Mouse (Mus musculus): ENCODE data around the gene Lrrc17. TPM values are rescaled to one million over a fixed set of nuclear protein-coding genes. Genes with fewer than 3 reads are reported as not detected.
"Not testable (repeated sequence)": the region's sequence is repeated elsewhere in the genome, so short reads cannot be mapped to it uniquely, and the experiment has no call there.

The Lrrc17 gene
- total RNA-seq, 2 experiments from 2014 or later, result 2.0 to 2.8 TPM

DNA sequence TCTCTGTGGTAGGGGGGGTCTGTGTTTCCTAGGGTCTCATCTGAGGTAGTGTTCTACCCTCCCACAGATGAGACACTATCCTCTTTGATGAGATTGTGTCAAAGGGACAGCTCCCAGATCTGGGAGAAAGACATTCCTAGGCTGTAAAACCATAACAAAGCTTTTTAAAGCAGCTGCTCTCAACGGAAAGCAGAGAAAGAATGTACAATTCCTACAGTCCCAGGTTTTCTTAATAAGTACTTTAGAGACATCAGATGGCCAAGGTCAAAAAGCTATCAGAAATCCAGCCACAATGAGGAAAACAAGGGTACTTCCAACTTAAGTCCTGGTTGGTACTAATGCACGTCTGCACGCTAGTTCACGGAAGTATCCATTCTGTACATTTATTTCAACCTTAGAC, 1.1 kb upstream of the Lrrc17 start:
- no peak for DNase-seq

DNA sequence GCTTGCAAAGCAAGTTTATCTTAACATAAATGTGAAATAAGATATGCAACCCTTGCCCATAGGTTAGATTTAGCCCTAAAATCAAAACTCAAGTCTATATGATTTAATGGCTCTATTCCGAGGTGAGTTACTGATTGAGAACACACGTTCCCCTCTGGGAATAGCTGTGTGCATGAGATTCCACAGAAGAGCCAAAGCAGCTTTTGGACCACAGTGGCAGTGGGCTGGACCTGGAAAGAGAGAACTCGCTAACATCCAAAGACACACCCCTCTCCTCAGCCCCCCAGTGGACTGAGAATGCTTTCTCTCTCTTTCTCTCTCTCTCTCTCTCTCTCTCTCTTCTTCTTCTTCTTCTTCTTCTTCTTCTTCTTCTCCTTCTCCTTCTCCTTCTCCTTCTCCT, 1.5 kb downstream of the Lrrc17 start:
- DNase-seq, result peak; percentile 61 to 76

GRCm38 (mm10) chr5:21545227-21545626, 1.9 kb downstream of the Lrrc17 start:
- no peak for DNase-seq

DNA sequence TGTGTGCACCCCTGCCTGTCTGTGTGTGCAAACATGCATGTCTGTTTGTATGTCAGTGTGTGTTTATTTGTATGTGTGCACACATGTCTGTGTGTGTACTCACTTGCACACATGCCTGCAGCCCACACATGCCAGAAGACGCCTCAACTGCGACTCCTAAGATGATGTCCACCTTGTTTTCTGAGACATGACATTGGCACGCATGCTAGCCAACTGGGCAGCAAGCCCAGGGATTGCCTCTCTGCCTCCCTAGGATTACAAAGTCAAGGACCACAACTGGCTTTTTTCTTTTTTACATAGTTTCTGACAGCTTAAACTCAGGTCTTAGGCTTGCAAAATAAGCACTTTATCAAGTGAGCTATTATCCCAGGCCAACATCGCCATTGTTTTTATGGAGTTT, 2.4 kb downstream of the Lrrc17 start:
- DNase-seq, result peak; percentile 17 to 34

DNA sequence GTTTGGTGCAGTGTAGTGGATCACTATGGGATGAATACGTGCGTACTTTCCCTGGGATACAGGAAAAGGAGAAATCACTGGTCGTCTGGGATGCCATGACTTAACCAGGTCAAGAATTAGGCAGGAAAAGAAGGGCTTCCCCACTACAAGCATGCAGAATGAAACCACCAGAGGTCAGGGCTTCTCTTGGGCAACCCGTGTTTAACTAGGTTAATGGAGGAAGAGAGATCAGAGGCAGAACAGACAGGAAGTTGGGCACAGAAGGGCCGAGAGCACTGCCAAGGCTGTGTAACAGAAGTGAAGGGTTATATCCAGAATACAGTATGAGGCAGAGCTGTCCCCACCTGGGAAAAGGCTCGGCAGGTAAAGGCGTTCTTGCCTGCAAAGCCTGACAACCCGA, 3.6 kb downstream of the Lrrc17 start:
- DNase-seq, result no peak

DNA sequence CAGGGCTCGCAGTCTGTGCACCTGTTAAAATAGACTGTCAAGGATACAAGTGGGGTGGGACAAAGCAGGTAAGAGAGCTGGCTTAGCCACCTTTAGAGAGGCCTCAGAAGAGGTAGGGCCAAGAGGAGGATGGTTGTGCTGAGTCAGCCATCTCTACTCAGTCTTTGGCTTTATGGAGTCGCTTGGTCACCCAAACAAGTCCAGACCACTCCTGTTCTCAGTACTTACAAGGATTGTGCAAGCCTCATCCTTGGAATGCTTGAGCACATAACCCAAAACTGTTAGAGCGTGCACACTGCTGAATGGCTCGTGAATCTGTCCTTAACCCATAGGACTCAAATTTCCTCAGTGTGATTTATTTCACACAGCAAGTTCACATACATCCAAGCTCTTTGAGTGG, 10.3 kb downstream of the Lrrc17 start:
- no peak for DNase-seq

DNA sequence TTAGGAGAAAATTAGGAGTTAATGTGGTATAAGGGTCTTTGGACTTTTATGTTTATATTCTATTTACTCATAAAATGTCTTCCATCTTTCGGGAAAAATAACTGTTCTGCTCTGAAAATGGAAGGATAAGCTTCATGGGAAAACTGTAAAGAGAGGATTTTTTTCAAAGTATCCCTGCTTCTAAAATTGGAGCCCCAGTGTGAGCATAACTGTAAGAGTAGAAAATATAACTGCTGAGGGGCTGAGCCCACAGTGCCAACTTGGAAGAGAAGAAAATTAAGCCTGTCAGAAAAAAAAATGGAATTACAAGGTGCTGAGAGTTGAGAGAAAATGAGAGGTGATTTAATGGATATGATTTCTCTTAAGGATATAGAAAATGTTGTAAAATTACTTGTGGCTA, 11.4 kb downstream of the Lrrc17 start:
- DNase-seq, result no peak

- no peak for DNase-seq
These were observed 13.1 kb downstream of the Lrrc17 start for GRCm38 (mm10) chr5:21556502-21556901.

DNA sequence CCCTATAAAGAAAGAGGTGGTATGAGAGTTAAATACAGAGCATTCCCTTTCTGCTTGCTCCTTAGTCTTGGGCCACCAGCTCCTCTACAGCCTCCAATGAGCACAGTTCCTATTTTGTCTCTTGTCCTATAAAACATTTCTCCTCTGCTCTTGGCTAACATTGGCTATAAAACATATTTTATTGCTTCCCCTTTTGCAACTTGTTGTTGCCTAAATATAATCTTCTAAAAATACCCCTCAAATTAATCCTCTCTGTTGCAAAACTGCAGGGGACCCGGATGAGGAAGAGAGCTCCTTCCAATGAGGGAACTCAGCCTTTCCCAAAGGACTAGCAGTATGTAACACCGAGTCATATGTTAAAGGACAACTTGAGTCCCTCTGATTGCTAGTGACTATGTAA, 20.6 kb downstream of the Lrrc17 start:
- DNase-seq, result peak; percentile 37 to 52

GRCm38 (mm10) chr5:21565392-21566065, 22.2 kb downstream of the Lrrc17 start:
- no peak for DNase-seq

DNA sequence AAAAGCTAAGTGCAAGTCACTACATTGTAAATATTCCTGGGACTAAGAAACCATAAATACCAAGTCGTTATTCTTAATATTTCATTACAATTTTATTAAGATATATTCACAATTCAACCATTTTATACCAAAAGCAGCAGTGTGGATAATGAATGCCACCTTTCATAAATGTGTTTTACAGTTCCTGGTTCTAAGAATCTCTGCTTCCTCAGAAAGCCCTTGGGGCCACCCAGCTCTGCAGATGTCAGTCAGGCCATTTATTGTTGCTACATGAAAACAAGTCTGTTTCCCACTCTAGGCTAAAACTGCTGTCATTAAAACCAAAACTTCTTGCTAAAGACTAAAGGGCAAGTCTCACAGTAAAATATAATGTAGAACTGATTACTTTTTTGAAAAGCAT, 24.4 kb downstream of the Lrrc17 start:
- no peak for DNase-seq

DNA sequence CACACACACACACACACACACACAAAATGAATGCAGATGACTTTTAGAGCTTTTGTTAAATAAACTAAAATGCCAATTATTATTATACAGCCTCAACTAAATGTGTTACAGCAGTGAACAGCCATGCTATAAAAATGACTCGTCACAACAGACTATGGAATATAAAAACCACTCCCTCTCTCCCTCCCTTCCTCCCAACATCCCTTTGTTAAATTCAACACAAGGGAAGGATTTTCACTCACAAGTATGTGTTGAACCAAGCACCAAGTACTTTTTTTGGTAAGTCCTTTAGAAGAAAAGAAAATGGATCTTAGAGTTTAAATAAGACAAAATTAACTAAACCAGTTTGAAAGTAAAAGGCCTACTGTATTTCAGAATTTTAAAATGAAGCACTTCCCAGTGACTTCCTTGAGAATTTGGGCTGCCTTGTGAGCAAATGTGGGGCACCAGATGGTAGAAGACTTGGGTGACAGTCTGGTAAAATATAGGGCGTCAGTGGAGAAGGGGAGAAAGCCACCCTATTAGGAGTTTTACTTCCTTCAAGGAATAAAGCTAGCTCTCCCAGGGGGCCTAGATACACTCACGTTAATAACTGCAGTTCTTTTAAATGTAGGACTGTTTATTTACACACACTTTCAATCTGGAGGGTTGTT, 29.5 kb downstream of the Lrrc17 start:
- DNase-seq, result no peak

GRCm38 (mm10) chr5:21574386-21575209, 31.2 kb downstream of the Lrrc17 start:
- no peak for DNase-seq

DNA sequence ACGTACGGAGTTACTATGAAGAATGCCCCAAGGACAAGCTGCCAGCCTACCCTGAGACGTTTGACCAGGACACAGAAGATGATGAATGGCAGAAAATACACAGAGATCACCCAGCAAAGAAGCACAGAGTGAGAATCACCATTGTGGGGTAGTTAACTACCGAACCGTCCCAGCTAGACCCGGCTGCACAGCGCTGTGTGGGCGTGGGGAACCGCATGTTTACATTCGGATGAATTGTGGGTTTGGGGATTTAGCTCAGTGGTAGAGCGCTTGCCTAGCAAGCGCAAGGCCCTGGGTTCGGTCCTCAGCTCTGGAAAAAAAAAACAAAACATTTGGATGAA, 31.8 kb downstream of the Lrrc17 start:
- DNase-seq, result no peak

GRCm38 (mm10) chr5:21578136-21578535, 34.8 kb downstream of the Lrrc17 start:
- DNase-seq, result no peak

DNA sequence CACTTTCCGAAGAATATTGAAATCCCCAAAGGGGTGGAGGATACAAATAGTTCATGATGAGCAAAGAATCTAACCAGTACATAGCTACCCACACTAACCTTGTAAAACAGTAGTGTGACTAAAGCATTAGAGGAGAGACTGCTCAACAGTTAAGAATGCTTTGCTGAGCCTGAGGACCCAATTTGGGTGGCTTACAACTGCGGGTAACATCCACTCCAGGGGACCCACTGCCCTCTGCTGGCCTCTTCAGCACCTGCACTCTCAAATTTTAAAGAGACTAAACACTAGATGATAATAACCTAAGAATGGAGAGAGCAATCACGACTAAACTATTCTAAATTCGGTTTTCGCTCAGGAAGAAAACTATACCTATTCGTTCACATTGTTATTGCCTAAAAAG, 43.4 kb downstream of the Lrrc17 start:
- DNase-seq, result peak; percentile 15 to 75

GRCm38 (mm10) chr5:21587683-21588082, 44.3 kb downstream of the Lrrc17 start:
- DNase-seq, result no peak

- no peak for DNase-seq
These were observed 44.9 kb downstream of the Lrrc17 start for GRCm38 (mm10) chr5:21588220-21588619.

DNA sequence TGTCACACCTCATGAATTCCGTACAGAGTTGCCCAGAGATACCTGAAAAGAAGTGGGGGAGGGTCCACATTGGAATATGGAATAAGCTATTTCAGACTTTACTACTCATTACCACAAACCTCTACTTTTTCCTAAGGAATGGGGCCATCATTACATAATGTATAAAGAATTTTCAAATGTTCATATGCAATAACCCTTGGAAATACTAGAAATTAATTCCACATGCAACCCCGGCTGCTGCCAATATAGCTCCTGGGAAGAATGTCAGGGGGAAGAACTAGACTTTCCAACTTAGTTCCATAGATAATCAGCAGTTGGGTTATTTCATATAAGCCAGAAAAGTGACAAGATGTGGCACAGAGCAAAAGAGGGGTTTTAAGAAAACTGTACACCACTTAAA, 48.7 kb downstream of the Lrrc17 start:
- no peak for DNase-seq

- DNase-seq, result no peak
These were observed 49.9 kb downstream of the Lrrc17 start for GRCm38 (mm10) chr5:21593201-21593709.

DNA sequence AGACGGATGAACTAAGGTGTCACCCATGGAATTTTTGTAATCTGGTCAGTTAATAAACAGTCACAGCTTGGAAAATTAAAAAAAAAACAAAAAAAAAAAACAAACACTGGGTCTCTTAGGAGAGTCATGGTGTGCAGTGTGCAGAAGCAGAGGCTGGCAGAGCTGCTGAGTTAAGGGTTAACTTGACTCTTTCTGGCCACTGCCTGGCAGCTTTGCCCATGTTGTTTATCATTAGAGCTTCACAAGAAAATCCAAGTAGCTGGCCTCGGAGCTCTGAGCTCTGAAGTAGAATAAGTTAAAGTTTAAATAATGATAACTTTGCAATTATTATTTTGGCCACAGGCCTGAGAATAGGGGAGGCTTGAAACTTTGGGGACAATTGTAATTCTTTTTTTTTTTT, 56.2 kb downstream of the Lrrc17 start:
- DNase-seq, result not testable (repeated sequence)

DNA sequence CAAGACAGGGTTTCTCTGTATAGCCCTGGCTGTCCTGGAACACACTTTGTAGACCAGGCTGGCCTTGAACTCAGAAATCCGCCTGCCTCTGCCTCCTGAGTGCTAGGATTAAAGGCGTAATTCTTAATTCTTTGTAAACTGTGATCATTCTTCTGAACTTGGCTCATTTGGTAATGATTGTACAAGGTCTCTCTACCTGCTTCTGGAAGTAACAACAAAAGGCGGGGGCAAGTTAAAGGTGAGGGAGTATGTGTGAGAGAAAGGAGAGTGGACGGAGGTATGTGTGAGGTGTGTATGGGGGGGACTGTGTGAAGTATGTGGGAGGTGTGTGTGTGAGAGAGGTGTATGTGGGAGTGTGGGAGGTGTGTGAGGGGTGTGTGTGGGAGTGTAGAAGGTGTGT, 56.6 kb downstream of the Lrrc17 start:
- DNase-seq, result no peak

- no peak for DNase-seq
These were observed 62.6 kb downstream of the Lrrc17 start for GRCm38 (mm10) chr5:21605936-21606335.

Data from heart, adult 18-20 months (tissue).